ENCODE assay signal across 13 mouse cellular contexts in the genomic region with DNA sequence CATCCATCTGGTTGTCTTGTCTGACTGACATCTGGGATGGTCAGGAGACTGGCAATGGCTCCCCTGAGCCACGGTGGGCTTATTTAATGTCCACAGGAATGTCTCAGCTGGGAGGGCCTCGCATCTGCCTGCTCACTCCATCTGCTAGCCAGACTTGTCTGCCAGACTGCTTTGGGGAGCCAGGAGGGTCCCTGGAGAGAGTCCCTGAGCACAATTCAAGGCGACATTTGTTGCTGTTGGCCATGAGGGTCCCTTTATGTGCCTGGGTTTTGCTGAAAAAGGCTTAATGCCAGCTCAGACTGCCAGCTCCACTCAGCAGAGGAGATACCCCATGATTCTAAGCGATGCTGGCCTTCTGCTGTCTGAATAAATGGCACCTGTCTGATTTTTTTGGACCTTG.
A peak's percentile ranks its signal among the peaks of the same experiment; 100 is the strongest.
DNase-seq lines count a peak whose midpoint lies in the region; ATAC-seq and TF ChIP-seq lines count a peak whose summit lies in the region.
"Had no signal": no experiment of that assay in that cellular context is flagged by ENCODE, and none has a peak within 500 bp of the region (broad histone marks: within the 10 kb centered on the region; RNA-seq: fewer than 3 reads in every experiment).

No protein-coding gene starts in this region.

- no peaks in the 10 kb centered on the region for H3K36me3 ChIP-seq in hindbrain, embryonic 11.5 days (ENCODE audit: control insufficient read depth, insufficient read depth, low read length)
- H3K36me3 ChIP-seq in hindbrain, embryonic 12.5 days = no peaks in the 10 kb centered on the region
- no peaks in the 10 kb centered on the region for H3K36me3 ChIP-seq in midbrain, embryonic 15.5 days (replicated peaks)
- no peaks in the 10 kb centered on the region for H3K36me3 ChIP-seq in kidney, embryonic 15.5 days
- H3K36me3 ChIP-seq in liver, postnatal 0 days (replicated peaks; ENCODE audit: insufficient read depth, low read length) = no peaks in the 10 kb centered on the region
- H3K36me3 ChIP-seq: lung, embryonic 15.5 days had no signal

- no peaks in the 10 kb centered on the region for H3K9me3 ChIP-seq in hindbrain, embryonic 11.5 days (ENCODE audit: control insufficient read depth, low read length)
- H3K9me3 ChIP-seq in hindbrain, embryonic 12.5 days (replicated peaks) = no peaks in the 10 kb centered on the region
- H3K9me3 ChIP-seq in midbrain, embryonic 15.5 days = no peaks in the 10 kb centered on the region
- H3K9me3 ChIP-seq in kidney, embryonic 15.5 days (replicated peaks) = no peaks in the 10 kb centered on the region
- no peaks in the 10 kb centered on the region for H3K9me3 ChIP-seq in liver, postnatal 0 days (ENCODE audit: low read length)
- H3K9me3 ChIP-seq: lung, embryonic 15.5 days had no signal

- H3K4me1 ChIP-seq in hindbrain, embryonic 11.5 days (replicated peaks; ENCODE audit: control insufficient read depth, insufficient read depth, low read length) = no peaks in the 10 kb centered on the region
- peaks cover 5% of the 10 kb centered on the region; the same call in 1 of the 2 replicates for H3K4me1 ChIP-seq in hindbrain, embryonic 12.5 days
- H3K4me1 ChIP-seq in midbrain, embryonic 15.5 days = no peaks in the 10 kb centered on the region
- H3K4me1 ChIP-seq in kidney, embryonic 15.5 days = no peaks in the 10 kb centered on the region
- no peaks in the 10 kb centered on the region for H3K4me1 ChIP-seq in liver, postnatal 0 days (ENCODE audit: insufficient read depth)
- H3K4me1 ChIP-seq: lung, embryonic 15.5 days had no signal

- H3K27me3 ChIP-seq in hindbrain, embryonic 11.5 days (ENCODE audit: control insufficient read depth, insufficient read depth, low read length) = no peaks in the 10 kb centered on the region
- 0 out of 2 replicates have a peak, but pooled peaks cover 3% of the 10 kb centered on the region for H3K27me3 ChIP-seq in hindbrain, embryonic 12.5 days
- no peaks in the 10 kb centered on the region; the same call in 1 of the 2 replicates for H3K27me3 ChIP-seq in midbrain, embryonic 15.5 days (replicated peaks)
- H3K27me3 ChIP-seq in kidney, embryonic 15.5 days = no peaks in the 10 kb centered on the region
- no peaks in the 10 kb centered on the region for H3K27me3 ChIP-seq in liver, postnatal 0 days (ENCODE audit: insufficient read depth, low read length)
- H3K27me3 ChIP-seq: lung, embryonic 15.5 days had no signal

- no peak for TF ChIP-seq EP300 in liver, postnatal 0 days (IDR thresholded peaks at IDR 0.05; ENCODE audit: low read depth)

- no peak overlapping the region for H3K27ac ChIP-seq in hindbrain, embryonic 11.5 days (ENCODE audit: low read depth, low read length)
- no peak overlapping the region for H3K27ac ChIP-seq in hindbrain, embryonic 12.5 days
- no peak overlapping the region for H3K27ac ChIP-seq in midbrain, embryonic 15.5 days
- no peak overlapping the region for H3K27ac ChIP-seq in kidney, embryonic 15.5 days
- no peak overlapping the region for H3K27ac ChIP-seq in liver, postnatal 0 days (ENCODE audit: low read depth)
- H3K27ac ChIP-seq: lung, embryonic 15.5 days had no signal

- H3K4me2 ChIP-seq in hindbrain, embryonic 11.5 days (replicated peaks; ENCODE audit: low read depth, low read length) = no peak overlapping the region
- H3K4me2 ChIP-seq in hindbrain, embryonic 12.5 days (replicated peaks) = no peak overlapping the region
- no peak overlapping the region for H3K4me2 ChIP-seq in midbrain, embryonic 15.5 days
- no peak overlapping the region for H3K4me2 ChIP-seq in kidney, embryonic 15.5 days
- no peak overlapping the region for H3K4me2 ChIP-seq in liver, postnatal 0 days (ENCODE audit: low read depth, low read length)
- H3K4me2 ChIP-seq: lung, embryonic 15.5 days had no signal

- 70% methylated on average over 4 of the region's 4 CpGs for WGBS in hindbrain, embryonic 11.5 days
- WGBS in hindbrain, embryonic 12.5 days = 55% methylated on average over 4 of the region's 4 CpGs
- WGBS in midbrain, embryonic 15.5 days = 58% methylated on average over 4 of the region's 4 CpGs
- WGBS in kidney, embryonic 15.5 days = 72% methylated on average over 4 of the region's 4 CpGs
- WGBS in liver, postnatal 0 days (ENCODE audit: insufficient replicate concordance) = 76% methylated on average over 4 of the region's 4 CpGs

- DNase-seq in embryo, embryonic 9.5 days (ENCODE audit: extremely low spot score) = peak; percentile 9
- no peak for DNase-seq in embryo, embryonic 10.5 days (ENCODE audit: low spot score)
- DNase-seq in hindbrain, embryonic 11.5 days (ENCODE audit: low spot score) = peak; percentile 14
- peak; percentile 60 for DNase-seq in brain, embryonic 18.5 days (ENCODE audit: low read depth, low spot score)
- no peak for DNase-seq in liver, postnatal 0 days
- DNase-seq: cerebellum, adult 9-10 months; gastrocnemius, postnatal 36 days; kidney, adult 11 months; thymus, postnatal 4 days had no signal

- no peak for TF ChIP-seq CTCF in liver, postnatal 0 days (IDR thresholded peaks at IDR 0.05; ENCODE audit: low read depth)

- no peak overlapping the region for H3K9ac ChIP-seq in hindbrain, embryonic 11.5 days (ENCODE audit: low read depth, low read length)
- no peak overlapping the region for H3K9ac ChIP-seq in hindbrain, embryonic 12.5 days
- no peak overlapping the region for H3K9ac ChIP-seq in midbrain, embryonic 15.5 days
- no peak overlapping the region for H3K9ac ChIP-seq in kidney, embryonic 15.5 days
- H3K9ac ChIP-seq in liver, postnatal 0 days (replicated peaks) = no peak overlapping the region
- H3K9ac ChIP-seq: lung, embryonic 15.5 days had no signal

- no peak overlapping the region for H3K4me3 ChIP-seq in hindbrain, embryonic 11.5 days (ENCODE audit: low read depth, low read length)
- H3K4me3 ChIP-seq in hindbrain, embryonic 12.5 days = no peak overlapping the region
- H3K4me3 ChIP-seq in midbrain, embryonic 15.5 days = no peak overlapping the region
- no peak overlapping the region for H3K4me3 ChIP-seq in kidney, embryonic 15.5 days (replicated peaks)
- no peak overlapping the region for H3K4me3 ChIP-seq in liver, postnatal 0 days (ENCODE audit: low read depth, low read length)
- H3K4me3 ChIP-seq: lung, embryonic 15.5 days had no signal

- ATAC-seq in hindbrain, embryonic 11.5 days (ENCODE audit: low FRiP score) = no peak
- no peak for ATAC-seq in hindbrain, embryonic 12.5 days (ENCODE audit: low FRiP score)
- peak; percentile 53; the same call in 1 of the 2 replicates for ATAC-seq in midbrain, embryonic 15.5 days (replicated peaks)
- no peak for ATAC-seq in kidney, embryonic 15.5 days (replicated peaks; ENCODE audit: low FRiP score)
- ATAC-seq in liver, postnatal 0 days = no peak

Comparison
In these comparisons a context has a peak if more than half of its experiments do, and no peak if none do; other contexts are left out.
1. DNase-seq: peak in embryo, embryonic 9.5 days (single experiment), hindbrain, embryonic 11.5 days (single experiment) and brain, embryonic 18.5 days (single experiment); none in embryo, embryonic 10.5 days (single experiment) and liver, postnatal 0 days (single experiment).